Mouse (Mus musculus) megakaryocyte progenitor cell, adult 5-6 weeks (primary cell): ENCODE measurements around the gene Ctss. TPM values are rescaled to one million over a fixed set of nuclear protein-coding genes. Genes with fewer than 3 reads are reported as not detected.
A peak's percentile ranks its signal among the peaks of the same experiment; 100 is the strongest.
"Not testable (repeated sequence)": the region's sequence is repeated elsewhere in the genome, so short reads cannot be mapped to it uniquely, and the experiment has no call there.

Source experiments
- ATAC-seq: replicated peaks from 2 replicates; pipeline ENCODE4 v1.8.0; 2016; ENCODE audit warnings: mild to moderate bottlenecking, moderate TSS enrichment, inconsistent platforms; ENCODE audit not compliant: poor library complexity
- total RNA-seq, 2 experiments: library from RNA; stranded (forward) in 1 of 2; stranded (reverse) in 1 of 2; fragments of 157-497, 149-512 nt in 1 of 2; fragments of 200-1000 nt in 1 of 2; gene quantifications; 2 replicates each; pipeline versions ENCODE4 v1.2.3 to v1.2.4; 2015 to 2017

Ctss gene
- total RNA-seq, 2 experiments from 2014 or later, result 43.7 to 105 TPM

DNA sequence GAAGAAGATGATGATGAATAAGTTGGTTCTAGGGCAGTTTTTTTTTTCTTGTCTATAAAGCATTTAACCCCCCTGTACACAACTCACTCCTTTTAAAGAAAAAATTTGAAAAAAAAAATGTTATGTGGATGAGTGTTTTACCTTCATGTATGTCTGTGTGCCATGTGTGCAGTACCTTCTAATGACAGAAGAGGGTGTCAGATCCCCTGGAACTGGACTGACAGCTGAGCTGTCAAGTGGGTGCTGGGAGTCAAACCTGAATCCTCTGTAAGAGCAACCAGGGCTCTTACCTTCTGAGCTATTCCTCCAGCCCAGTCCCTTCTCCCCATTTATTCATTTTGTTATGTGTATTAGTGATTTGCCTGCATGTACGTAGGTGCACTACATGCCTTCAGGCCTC lies 4.4 kb downstream of the Ctss start:
- ATAC-seq, result 0 out of 2 replicates have a peak, but pooled peaks have one; percentile 34

DNA sequence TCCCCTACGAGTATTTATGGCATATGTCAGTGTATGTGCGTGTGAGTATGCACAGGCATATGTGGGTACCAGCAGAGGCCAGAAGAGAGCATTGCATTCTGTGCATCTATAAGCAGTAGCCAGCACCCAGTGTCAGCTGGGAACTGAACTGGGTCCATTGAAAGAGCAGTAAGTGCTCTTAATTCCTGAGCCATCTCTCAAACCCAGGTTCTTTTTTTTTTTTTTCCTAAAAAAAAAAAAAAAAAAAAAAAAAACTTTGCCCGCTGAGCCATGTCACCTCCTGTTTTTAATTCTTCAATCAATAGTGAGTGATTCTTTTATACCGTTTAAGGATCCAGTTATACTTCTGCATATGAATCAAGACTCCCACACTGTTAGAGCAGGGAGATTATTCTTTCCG lies 6.8 kb downstream of the Ctss start:
- ATAC-seq, result no peak

DNA sequence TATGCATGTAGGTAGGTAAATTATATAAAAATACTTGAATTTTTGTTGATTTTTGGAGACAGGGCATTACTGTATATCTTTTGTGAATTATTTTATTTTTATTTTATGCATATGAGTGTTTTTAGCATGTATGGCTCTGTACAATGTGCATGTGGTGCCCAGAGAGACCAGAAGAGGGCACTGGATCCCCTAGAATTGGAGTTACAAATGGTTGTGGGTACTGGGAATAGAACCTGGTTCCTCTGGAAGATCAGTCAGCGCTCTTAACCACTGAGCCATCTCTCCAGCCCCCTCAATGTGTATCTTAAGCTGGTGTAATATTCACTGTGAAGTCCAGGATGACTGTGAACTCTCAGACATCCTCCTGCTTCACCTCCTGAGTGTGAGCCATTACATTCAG lies 8.3 kb downstream of the Ctss start:
- ATAC-seq, result no peak

DNA sequence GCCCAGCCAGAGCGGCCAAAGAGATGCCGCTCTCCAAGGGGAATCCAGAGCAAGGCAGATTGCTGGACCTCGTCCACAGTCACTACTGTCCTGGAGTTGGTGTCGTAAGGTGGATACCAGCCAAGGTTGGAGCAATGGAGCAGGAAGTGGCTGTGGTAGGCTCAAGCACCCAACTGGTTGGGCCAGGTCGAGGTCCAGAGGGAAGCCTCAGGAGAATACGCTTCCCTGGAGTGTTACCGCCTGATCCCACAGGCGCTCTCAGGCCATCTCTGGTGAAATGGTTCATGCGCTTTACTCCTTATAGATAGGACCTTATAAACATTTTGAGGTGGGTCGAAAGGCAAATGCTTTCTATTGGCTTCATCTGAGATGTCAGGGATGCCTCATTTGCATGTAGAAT lies 12.3 kb downstream of the Ctss start:
- no peak for ATAC-seq

DNA sequence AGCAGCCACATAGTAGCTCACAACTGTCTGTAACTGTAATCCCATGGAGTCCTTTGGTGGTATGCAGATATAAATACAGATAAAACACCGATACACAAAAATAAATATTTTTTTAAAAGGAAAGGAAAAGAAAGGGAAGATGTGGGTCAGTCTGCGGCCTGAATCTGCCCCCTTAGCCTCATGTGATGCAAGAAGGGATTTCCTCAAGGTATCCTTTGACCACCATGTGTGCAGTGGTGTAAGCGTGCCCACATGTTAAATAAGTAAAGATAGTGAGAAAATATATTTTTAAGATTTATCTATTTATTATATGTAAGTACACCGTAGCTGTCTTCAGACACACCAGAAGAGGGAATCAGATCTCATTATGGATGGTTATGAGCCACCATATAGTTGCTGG lies 13.3 kb downstream of the Ctss start:
- ATAC-seq, result no peak

DNA sequence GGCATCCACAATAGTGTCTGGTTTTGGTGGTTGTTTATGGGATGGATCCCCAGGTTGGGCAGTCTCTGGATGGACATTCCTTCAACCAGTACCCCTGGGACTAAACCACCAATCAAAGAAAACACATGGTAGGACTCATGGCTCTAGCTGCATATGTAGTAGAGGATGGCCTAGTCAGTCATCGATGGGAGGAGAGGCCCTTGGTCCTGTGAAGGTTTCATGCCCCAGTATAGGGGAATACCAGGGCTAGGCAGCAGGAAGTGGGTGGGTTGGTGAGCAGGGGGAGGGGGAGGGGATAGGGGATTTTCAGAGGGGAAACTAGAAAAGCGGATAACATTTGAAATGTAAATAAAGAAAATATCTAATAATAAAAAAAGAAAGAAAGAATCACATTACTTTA lies 14.6 kb downstream of the Ctss start:
- not testable (repeated sequence) for ATAC-seq

DNA sequence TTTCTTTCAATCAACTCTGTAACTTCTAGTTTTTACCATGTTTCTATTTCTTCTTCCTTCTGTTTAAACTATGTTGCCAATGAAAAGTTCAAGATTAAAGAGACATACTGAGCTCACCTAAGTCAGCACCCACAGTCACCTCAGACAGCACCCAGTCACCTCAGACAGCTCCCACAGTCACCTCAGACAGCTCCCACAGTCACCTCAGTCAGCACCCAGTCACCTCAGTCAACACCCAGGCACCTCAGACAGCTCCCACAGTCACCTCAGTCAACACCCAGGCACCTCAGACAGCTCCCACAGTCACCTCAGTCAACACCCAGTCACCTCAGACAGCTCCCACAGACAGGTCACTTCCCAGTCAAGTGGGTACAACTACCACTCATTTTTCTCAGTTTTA lies 15.6 kb downstream of the Ctss start:
- 0 out of 2 replicates have a peak, but pooled peaks have one; percentile 31 for ATAC-seq

DNA sequence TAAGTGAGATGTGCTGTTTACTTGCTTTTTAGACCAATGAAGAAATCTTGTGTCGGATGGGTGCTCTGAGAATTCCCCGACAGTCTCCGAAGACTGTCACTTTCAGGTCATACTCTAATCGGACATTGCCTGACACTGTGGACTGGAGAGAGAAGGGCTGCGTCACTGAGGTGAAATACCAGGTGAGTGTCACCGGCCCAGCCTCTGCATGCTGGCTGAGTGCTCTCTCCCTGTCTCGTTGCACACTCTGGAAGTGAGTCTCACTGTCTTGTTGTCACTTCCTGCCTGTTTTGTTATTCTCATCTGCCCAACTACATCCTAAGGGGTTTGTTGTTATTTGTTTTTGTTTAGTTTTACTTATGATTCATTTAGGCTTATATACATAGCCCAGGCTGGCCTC lies 16.4 kb downstream of the Ctss start:
- no peak for ATAC-seq

DNA sequence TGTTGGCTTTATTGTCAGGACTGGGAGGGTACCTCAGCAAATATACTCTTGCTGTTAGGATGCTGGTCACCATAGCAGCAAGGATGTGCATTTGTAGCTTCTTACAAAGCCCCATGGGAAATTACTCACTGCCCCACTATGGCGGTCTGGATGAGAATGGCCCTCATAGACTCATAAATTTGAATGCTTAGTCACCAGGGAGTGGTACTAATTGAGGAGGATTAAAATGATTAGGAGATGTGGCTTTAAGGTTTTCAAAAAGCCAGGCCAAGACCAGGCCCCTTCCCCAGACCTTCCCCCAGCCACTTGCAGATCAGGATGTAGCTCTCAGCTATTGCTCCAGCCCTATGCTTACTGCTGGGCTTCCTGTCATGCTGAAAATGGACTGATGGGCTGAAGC lies 23.6 kb downstream of the Ctss start:
- no peak for ATAC-seq

DNA sequence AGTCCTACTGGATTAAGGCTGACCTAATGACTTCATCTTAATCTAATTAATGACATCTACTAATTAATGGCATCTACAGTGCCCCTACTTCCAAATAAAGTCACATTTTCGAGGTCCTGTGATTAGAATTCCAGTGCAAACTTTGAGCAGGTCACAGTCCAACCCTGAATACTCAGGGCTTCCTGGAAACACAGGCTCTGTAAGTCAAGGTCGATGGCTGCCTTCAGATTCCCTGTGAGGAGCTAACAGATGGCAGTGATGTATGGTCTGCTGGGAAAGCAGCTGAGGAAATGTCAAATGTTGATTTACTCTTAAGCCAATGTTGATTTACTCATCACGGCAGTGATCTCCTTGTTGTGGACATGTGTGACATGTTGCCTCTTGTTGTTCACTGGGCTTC lies 27.4 kb downstream of the Ctss start:
- ATAC-seq, result no peak

DNA sequence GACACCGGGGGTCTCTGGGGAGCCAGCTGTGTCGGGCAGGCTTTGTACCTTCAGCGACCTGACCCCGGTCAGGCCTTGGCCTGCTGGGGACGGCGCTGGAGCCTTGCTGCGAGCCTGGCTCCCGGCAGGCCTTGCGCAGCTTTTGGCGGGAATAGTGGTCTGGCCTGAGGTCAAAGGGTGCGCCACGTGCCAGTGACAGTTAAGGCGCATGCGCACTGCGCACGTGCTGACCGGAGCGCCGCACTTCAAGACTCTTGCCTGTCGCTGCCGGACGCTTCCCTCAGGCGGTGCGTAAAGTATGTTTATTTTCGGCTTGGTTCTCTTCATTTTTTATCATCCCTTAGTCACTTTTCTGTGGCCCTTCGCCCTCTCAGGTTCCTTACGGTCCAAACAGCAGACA lies 32.9 kb downstream of the Ctss start, which contains the start of gene Hormad1:
Gene Hormad1 (plus strand): TSS at position 241 of the 400 bp plus-strand sequence.
- no peak for ATAC-seq

DNA sequence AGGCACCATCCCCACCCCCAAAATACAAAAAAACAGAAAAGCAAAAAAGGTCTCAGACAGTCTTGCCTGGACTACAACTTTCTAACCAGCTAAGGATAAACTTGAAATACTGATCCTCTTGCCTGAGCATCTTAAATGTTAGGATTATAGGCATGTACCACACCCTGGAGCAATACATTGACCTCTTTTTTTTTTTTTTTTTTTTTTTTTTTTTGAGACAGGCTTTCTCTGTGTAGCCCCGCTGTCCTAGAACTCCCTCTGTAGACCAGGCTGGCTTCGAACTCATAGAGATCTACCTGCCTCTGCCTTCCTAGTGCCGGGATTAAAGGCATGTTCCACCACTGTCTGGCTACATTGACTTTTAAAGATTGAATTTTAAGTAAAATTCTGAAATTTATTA lies 34.2 kb downstream of the Ctss start:
- ATAC-seq, result no peak

DNA sequence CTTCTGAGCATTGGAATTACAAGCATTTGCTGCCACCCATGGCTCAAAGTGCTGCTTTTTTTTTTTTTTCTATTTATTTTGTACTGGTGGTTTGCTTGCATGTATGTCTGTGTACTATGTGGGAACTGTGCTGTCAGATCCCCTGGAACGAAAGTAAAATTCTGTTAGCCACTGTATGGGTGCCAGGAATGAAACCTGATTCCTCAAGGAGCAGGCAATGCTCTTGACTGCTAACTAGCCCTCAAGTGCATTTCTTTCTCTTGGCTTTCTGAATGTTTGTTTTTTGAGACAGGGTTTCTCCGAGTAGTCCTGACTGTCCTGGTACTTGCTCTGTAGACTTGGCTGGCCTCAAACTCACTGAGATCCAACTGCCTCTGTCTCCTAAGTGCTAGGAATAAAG lies 35.2 kb downstream of the Ctss start:
- no peak for ATAC-seq

DNA sequence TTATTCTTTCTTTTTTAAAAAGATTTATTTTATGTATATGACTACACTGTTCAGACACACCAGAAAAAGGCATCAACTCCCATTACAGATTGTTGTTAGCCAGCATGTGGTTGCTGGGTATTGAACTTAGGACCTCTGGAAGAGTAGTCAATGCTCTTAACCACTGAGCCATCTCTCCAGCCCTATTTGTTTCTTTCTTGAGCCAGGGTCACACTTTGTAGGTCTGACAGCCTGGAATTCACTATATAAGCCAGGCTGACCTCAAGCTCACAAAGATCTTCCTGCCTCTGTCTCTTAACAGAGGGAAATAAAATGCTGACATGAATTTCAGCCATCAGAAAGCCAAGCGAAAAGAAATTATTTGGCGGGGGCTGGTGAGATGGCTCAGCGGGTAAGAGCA lies 43.0 kb downstream of the Ctss start:
- ATAC-seq, result no peak

DNA sequence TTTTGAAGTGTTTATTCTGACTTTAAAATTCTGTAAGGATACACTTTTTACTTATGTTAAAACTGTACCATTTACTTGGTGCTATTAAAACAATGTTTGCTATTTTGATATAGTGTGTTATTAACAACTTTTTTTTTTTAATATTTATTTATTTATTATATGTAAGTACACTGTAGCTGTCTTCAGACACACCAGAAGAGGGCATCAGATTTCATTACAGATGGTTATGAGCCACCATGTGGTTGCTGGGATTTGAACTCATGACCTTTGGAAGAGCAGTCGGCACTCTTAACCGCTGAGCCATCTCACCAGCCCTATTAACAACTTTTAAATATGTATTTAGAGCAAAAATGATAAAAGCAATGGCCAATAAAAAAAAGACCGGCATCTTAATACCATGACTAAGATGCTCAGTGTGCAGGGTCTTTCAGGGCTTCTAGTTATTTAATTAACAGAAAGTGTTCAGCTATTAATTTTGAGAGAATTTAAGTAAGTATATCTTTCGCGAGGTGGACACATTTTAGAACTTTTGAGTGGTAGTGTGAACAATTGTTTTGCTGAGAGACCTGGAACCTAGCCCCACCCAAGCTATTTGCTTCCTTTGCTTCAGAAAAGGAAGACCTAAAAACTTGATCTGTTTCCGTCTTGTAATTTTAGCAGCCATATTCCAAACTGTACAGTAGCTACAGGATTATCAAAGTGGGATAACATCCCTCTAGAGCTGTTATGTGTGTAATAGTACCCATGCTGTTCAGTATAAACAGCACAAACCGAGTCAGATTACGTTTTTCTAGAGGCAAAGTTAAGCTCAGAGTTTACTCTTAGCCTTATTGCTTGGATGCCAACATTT lies 61.4 kb downstream of the Ctss start:
- ATAC-seq, result peak; percentile 18

DNA sequence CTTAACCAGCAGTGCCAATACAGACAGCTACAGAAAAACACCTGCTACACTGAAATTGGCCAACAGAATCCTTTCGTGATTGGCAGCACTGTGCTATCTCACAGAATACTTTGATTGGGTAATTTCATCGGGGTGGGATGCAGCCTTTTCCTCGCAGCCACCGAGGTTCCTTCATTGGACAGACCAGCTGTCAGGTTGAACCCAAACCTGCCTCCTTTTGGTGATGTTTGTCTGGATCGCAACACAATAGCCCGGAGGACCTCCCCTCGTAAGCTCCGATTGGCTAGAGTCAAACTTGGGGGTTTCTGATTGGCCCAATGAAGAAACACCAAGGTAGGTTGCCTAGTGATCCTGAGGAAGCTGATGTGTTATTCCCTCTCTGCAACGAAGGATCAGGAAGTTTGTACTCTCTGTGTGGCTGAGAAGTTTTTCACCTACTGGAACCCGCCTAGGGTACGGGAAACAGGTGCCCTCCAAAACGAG lies 62.1 kb downstream of the Ctss start, which contains the start of gene Golph3l:
Gene Golph3l (plus strand): TSS at position 331 of the 483 bp plus-strand sequence.
- peak; percentile 100 for ATAC-seq

DNA sequence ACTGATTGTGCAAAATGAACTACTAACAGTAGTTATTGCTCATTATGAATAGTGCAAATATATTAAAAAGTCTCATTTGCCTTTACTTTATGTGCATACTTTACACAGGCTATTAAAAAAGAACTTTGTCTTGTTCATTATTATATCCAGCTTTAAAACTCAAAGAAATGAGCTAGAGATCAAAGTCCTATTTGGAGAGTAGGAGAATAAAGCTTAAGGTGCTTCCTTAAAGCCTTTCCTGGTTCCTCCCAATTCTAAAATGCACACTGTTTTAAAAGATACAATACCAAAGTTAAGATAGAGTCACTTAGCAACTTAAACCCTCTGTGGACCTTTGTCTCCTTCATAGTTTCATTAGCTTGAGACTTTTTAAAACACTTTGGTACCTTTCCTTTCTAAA lies 72.1 kb downstream of the Ctss start:
- no peak for ATAC-seq

DNA sequence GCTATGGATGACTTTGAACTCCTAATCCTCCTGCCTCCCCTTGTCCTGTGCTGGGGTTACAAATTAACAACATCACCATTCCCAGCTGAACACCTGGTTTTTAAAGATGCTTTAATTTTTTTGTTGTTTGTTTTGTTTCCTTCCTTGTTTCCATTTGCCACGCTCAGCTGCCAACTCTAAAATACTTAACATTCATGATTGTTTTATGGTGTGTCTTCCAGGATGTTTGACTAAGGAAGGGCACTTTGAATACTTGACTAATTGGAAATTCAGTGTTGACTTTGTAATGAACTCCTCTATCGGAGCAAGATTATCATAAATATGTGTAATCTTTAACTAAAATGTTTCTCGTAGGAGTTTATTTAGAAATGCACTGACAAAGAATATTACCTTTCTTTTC lies 74.7 kb downstream of the Ctss start:
- ATAC-seq, result no peak
